Mouse (Mus musculus): Measurements from ENCODE around the gene Cstb. TPM values are rescaled to one million over a fixed set of nuclear protein-coding genes. Genes with fewer than 3 reads are reported as not detected.

Cstb gene
- polyA plus RNA-seq, 1 experiment from 2014 or later: 1,296 TPM

- Histone ChIP-seq H3K9me3 (ENCODE audit: control insufficient read depth) (no peaks in the 10 kb centered on the region), H3K4me1 (replicated peaks; ENCODE audit: control insufficient read depth, insufficient read depth, low read length) (no peaks in the 10 kb centered on the region), H3K9ac (ENCODE audit: low read depth, low read length) (peak overlapping the region; percentile 85), H3K4me2 (replicated peaks; ENCODE audit: low read depth) (peak overlapping the region; percentile 91), H3K27me3 (replicated peaks; ENCODE audit: control insufficient read depth, insufficient read depth, low read length) (no peaks in the 10 kb centered on the region), H3K27ac (ENCODE audit: low read depth, low read length) (peak overlapping the region; percentile 90), H3K4me3 (ENCODE audit: low read depth, low read length) (peak overlapping the region; percentile 88), H3K36me3 (ENCODE audit: control insufficient read depth, insufficient read depth) (peaks cover 21% of the 10 kb centered on the region; the same call in 1 of the 2 replicates)
- 21% methylated on average over 6 of the region's 6 CpGs for WGBS
- TF ChIP-seq CTCF (IDR thresholded peaks at IDR 0.05; ENCODE audit: low read depth): no peak
- ATAC-seq: peak; percentile 7; the same call in 1 of the 2 replicates
These were observed 757 bp downstream of the Cstb start for GRCm38 (mm10) chr10:78426117-78426735.

GRCm38 (mm10) chr10:78428070-78428469 lies 2.6 kb downstream of the Cstb start:
- H3K27ac ChIP-seq (ENCODE audit: low read depth, low read length): no peak overlapping the region
- no peaks in the 10 kb centered on the region for H3K9me3 ChIP-seq (ENCODE audit: control insufficient read depth)
- 92% methylated on average over 11 of the region's 11 CpGs for WGBS

GRCm38 (mm10) chr10:78429180-78429579 lies 3.7 kb downstream of the Cstb start:
- no peaks in the 10 kb centered on the region for H3K27me3 ChIP-seq (replicated peaks; ENCODE audit: control insufficient read depth, insufficient read depth, low read length)
- H3K4me1 ChIP-seq (replicated peaks; ENCODE audit: control insufficient read depth, insufficient read depth, low read length): no peaks in the 10 kb centered on the region
- H3K4me2 ChIP-seq (replicated peaks; ENCODE audit: low read depth): no peak overlapping the region
- no peak overlapping the region for H3K27ac ChIP-seq (ENCODE audit: low read depth, low read length)
- no peak for TF ChIP-seq CTCF (IDR thresholded peaks at IDR 0.05; ENCODE audit: low read depth)
- peaks cover 21% of the 10 kb centered on the region; the same call in 1 of the 2 replicates for H3K36me3 ChIP-seq (ENCODE audit: control insufficient read depth, insufficient read depth)
- no peak overlapping the region for H3K9ac ChIP-seq (ENCODE audit: low read depth, low read length)
- 86% methylated on average over 5 of the region's 5 CpGs for WGBS
- ATAC-seq: no peak
- no peaks in the 10 kb centered on the region for H3K9me3 ChIP-seq (ENCODE audit: control insufficient read depth)
- no peak overlapping the region for H3K4me3 ChIP-seq (ENCODE audit: low read depth, low read length)

More at GRCm38 (mm10) chr10:78428070-78428469, 2.6 kb downstream of the Cstb start:
- Histone ChIP-seq H3K4me2 (replicated peaks; ENCODE audit: low read depth) (no peak overlapping the region), H3K4me3 (ENCODE audit: low read depth, low read length) (no peak overlapping the region), H3K27me3 (replicated peaks; ENCODE audit: control insufficient read depth, insufficient read depth, low read length) (no peaks in the 10 kb centered on the region), H3K36me3 (ENCODE audit: control insufficient read depth, insufficient read depth) (peaks cover 21% of the 10 kb centered on the region; the same call in 1 of the 2 replicates), H3K4me1 (replicated peaks; ENCODE audit: control insufficient read depth, insufficient read depth, low read length) (no peaks in the 10 kb centered on the region), H3K9ac (ENCODE audit: low read depth, low read length) (no peak overlapping the region)
- ATAC-seq: no peak
- TF ChIP-seq CTCF (IDR thresholded peaks at IDR 0.05; ENCODE audit: low read depth): no peak

- WGBS: 85% methylated on average over 2 of the region's 2 CpGs
- TF ChIP-seq CTCF (IDR thresholded peaks at IDR 0.05; ENCODE audit: low read depth): no peak
These were observed 4.3 kb downstream of the Cstb start for GRCm38 (mm10) chr10:78429776-78430175.

GRCm38 (mm10) chr10:78432853-78433252 lies 7.4 kb downstream of the Cstb start:
- Histone ChIP-seq H3K27me3 (replicated peaks; ENCODE audit: control insufficient read depth, insufficient read depth, low read length) (no peaks in the 10 kb centered on the region), H3K4me3 (ENCODE audit: low read depth, low read length) (no peak overlapping the region), H3K27ac (ENCODE audit: low read depth, low read length) (no peak overlapping the region), H3K4me1 (replicated peaks; ENCODE audit: control insufficient read depth, insufficient read depth, low read length) (no peaks in the 10 kb centered on the region), H3K9me3 (ENCODE audit: control insufficient read depth) (no peaks in the 10 kb centered on the region), H3K36me3 (ENCODE audit: control insufficient read depth, insufficient read depth) (peaks cover 16% of the 10 kb centered on the region; the same call in 1 of the 2 replicates), H3K9ac (ENCODE audit: low read depth, low read length) (no peak overlapping the region), H3K4me2 (replicated peaks; ENCODE audit: low read depth) (no peak overlapping the region)
- no peak for TF ChIP-seq CTCF (IDR thresholded peaks at IDR 0.05; ENCODE audit: low read depth)
- WGBS: 69% methylated on average over 3 of the region's 3 CpGs
- no peak for ATAC-seq

More at GRCm38 (mm10) chr10:78429776-78430175, 4.3 kb downstream of the Cstb start:
- Histone ChIP-seq H3K9ac (ENCODE audit: low read depth, low read length) (no peak overlapping the region), H3K9me3 (ENCODE audit: control insufficient read depth) (no peaks in the 10 kb centered on the region), H3K27ac (ENCODE audit: low read depth, low read length) (no peak overlapping the region), H3K36me3 (ENCODE audit: control insufficient read depth, insufficient read depth) (peaks cover 21% of the 10 kb centered on the region; the same call in 1 of the 2 replicates), H3K4me2 (replicated peaks; ENCODE audit: low read depth) (no peak overlapping the region), H3K4me1 (replicated peaks; ENCODE audit: control insufficient read depth, insufficient read depth, low read length) (no peaks in the 10 kb centered on the region), H3K27me3 (replicated peaks; ENCODE audit: control insufficient read depth, insufficient read depth, low read length) (no peaks in the 10 kb centered on the region), H3K4me3 (ENCODE audit: low read depth, low read length) (no peak overlapping the region)
- ATAC-seq: no peak

- peaks cover 29% of the 10 kb centered on the region for H3K36me3 ChIP-seq (ENCODE audit: control insufficient read depth, insufficient read depth)
- no peak overlapping the region for H3K9ac ChIP-seq (ENCODE audit: low read depth, low read length)
- H3K27me3 ChIP-seq (replicated peaks; ENCODE audit: control insufficient read depth, insufficient read depth, low read length): no peaks in the 10 kb centered on the region
- 13% methylated on average over 5 of the region's 5 CpGs for WGBS
- no peak overlapping the region for H3K4me2 ChIP-seq (replicated peaks; ENCODE audit: low read depth)
- H3K4me1 ChIP-seq (replicated peaks; ENCODE audit: control insufficient read depth, insufficient read depth, low read length): no peaks in the 10 kb centered on the region
- H3K4me3 ChIP-seq (ENCODE audit: low read depth, low read length): no peak overlapping the region
- H3K9me3 ChIP-seq (ENCODE audit: control insufficient read depth): no peaks in the 10 kb centered on the region
- peak; percentile 32; the same call in 1 of the 2 replicates for ATAC-seq
- peak; percentile 98 for TF ChIP-seq CTCF (IDR thresholded peaks at IDR 0.05; ENCODE audit: low read depth)
- H3K27ac ChIP-seq (ENCODE audit: low read depth, low read length): no peak overlapping the region
These were observed 12.6 kb downstream of the Cstb start for GRCm38 (mm10) chr10:78438094-78438493.

Measured in intestine, postnatal 0 days (tissue).